Mouse (Mus musculus): ENCODE measurements around the gene Kat5. TPM values are rescaled to one million over a fixed set of nuclear protein-coding genes. Genes with fewer than 3 reads are reported as not detected.

The Kat5 gene
- polyA plus RNA-seq, 1 experiment from 2014 or later: 76.9 TPM

Other genes with a start within 250 kb of the Kat5 start
- 49.6 and 52.8 TPM in 2 replicates for gene Eif1ad, start 243.5 kb downstream of the Kat5 start, polyA plus RNA-seq (2015; fragmentation: Nextera tagmentation; extraction: Ambion mirVana)
- gene Banf1, start 243.1 kb downstream of the Kat5 start, polyA plus RNA-seq (2015; fragmentation: Nextera tagmentation; extraction: Ambion mirVana): 401 and 423 TPM in 2 replicates
- 81.2 and 90.2 TPM in 2 replicates for gene Sart1, start 221.5 kb downstream of the Kat5 start, polyA plus RNA-seq (2015; fragmentation: Nextera tagmentation; extraction: Ambion mirVana)
- gene Tsga10ip, start 207.7 kb downstream of the Kat5 start, polyA plus RNA-seq (2015; fragmentation: Nextera tagmentation; extraction: Ambion mirVana): 0.10 TPM in 1 of 2 replicates, not detected in the other
- 306 and 315 TPM in 2 replicates for gene Drap1, start 185.3 kb downstream of the Kat5 start, polyA plus RNA-seq (2015; fragmentation: Nextera tagmentation; extraction: Ambion mirVana)
- 66.5 TPM in 2 replicates for gene AI837181, start 185.1 kb downstream of the Kat5 start, polyA plus RNA-seq (2015; fragmentation: Nextera tagmentation; extraction: Ambion mirVana)
- gene Fosl1, start 162.7 kb downstream of the Kat5 start, polyA plus RNA-seq (2015; fragmentation: Nextera tagmentation; extraction: Ambion mirVana): not detected in 2 replicates
- 10.7 and 11.4 TPM in 2 replicates for gene Ccdc85b, start 152.3 kb downstream of the Kat5 start, polyA plus RNA-seq (2015; fragmentation: Nextera tagmentation; extraction: Ambion mirVana)
- 160 and 184 TPM in 2 replicates for gene Fibp, start 149.6 kb downstream of the Kat5 start, polyA plus RNA-seq (2015; fragmentation: Nextera tagmentation; extraction: Ambion mirVana)
- 4.4 and 4.8 TPM in 2 replicates for gene Ctsw, start 141.7 kb downstream of the Kat5 start, polyA plus RNA-seq (2015; fragmentation: Nextera tagmentation; extraction: Ambion mirVana)
- 30.1 TPM in 2 replicates for gene Efemp2, start 136.3 kb downstream of the Kat5 start, polyA plus RNA-seq (2015; fragmentation: Nextera tagmentation; extraction: Ambion mirVana)
- 55.3 and 60.7 TPM in 2 replicates for gene Mus81, start 121.8 kb downstream of the Kat5 start, polyA plus RNA-seq (2015; fragmentation: Nextera tagmentation; extraction: Ambion mirVana)
- gene Cfl1, start 119.8 kb downstream of the Kat5 start, polyA plus RNA-seq (2015; fragmentation: Nextera tagmentation; extraction: Ambion mirVana): 3,659 and 3,744 TPM in 2 replicates
- 0.39 and 0.49 TPM in 2 replicates for gene 1700020D05Rik, start 106.5 kb downstream of the Kat5 start, polyA plus RNA-seq (2015; fragmentation: Nextera tagmentation; extraction: Ambion mirVana)
- gene Snx32, start 99.7 kb downstream of the Kat5 start, polyA plus RNA-seq (2015; fragmentation: Nextera tagmentation; extraction: Ambion mirVana): 71.9 and 72.8 TPM in 2 replicates
- gene Ovol1, start 49.6 kb downstream of the Kat5 start, polyA plus RNA-seq (2015; fragmentation: Nextera tagmentation; extraction: Ambion mirVana): not detected in 2 replicates
- 2.2 and 2.3 TPM in 2 replicates for gene Ap5b1, start 42.2 kb downstream of the Kat5 start, polyA plus RNA-seq (2015; fragmentation: Nextera tagmentation; extraction: Ambion mirVana)
- 93.4 and 99.8 TPM in 2 replicates for gene Rnaseh2c, start 8.4 kb downstream of the Kat5 start, polyA plus RNA-seq (2015; fragmentation: Nextera tagmentation; extraction: Ambion mirVana)
- 34.7 and 38.3 TPM in 2 replicates for gene Rela, start 27.2 kb upstream of the Kat5 start, polyA plus RNA-seq (2015; fragmentation: Nextera tagmentation; extraction: Ambion mirVana)
- gene Sipa1, start 53.5 kb upstream of the Kat5 start, polyA plus RNA-seq (2015; fragmentation: Nextera tagmentation; extraction: Ambion mirVana): 14.1 and 15.5 TPM in 2 replicates
- gene Map3k11, start 78.5 kb upstream of the Kat5 start, polyA plus RNA-seq (2015; fragmentation: Nextera tagmentation; extraction: Ambion mirVana): 12.2 and 13.0 TPM in 2 replicates
- gene Pcnx3, start 78.7 kb upstream of the Kat5 start, polyA plus RNA-seq (2015; fragmentation: Nextera tagmentation; extraction: Ambion mirVana): 27.6 and 29.1 TPM in 2 replicates
- gene Kcnk7, start 94.1 kb upstream of the Kat5 start, polyA plus RNA-seq (2015; fragmentation: Nextera tagmentation; extraction: Ambion mirVana): 0.33 TPM in 1 of 2 replicates, not detected in the other
- 11.1 and 13.3 TPM in 2 replicates for gene Ehbp1l1, start 116.1 kb upstream of the Kat5 start, polyA plus RNA-seq (2015; fragmentation: Nextera tagmentation; extraction: Ambion mirVana)
- 190 and 200 TPM in 2 replicates for gene Fam89b, start 119.4 kb upstream of the Kat5 start, polyA plus RNA-seq (2015; fragmentation: Nextera tagmentation; extraction: Ambion mirVana)
- gene Ltbp3, start 130.7 kb upstream of the Kat5 start, polyA plus RNA-seq (2015; fragmentation: Nextera tagmentation; extraction: Ambion mirVana): 10.6 and 14.3 TPM in 2 replicates
- 66.9 and 67.9 TPM in 2 replicates for gene Scyl1, start 161.2 kb upstream of the Kat5 start, polyA plus RNA-seq (2015; fragmentation: Nextera tagmentation; extraction: Ambion mirVana)

Measured in forebrain, embryonic 15.5 days (tissue).